Mouse (Mus musculus): ENCODE results near the gene Sfxn2. TPM values are rescaled to one million over a fixed set of nuclear protein-coding genes. Genes with fewer than 3 reads are reported as not detected.
"Not testable (repeated sequence)": the region's sequence is repeated elsewhere in the genome, so short reads cannot be mapped to it uniquely, and the experiment has no call there.

The Sfxn2 gene
- polyA plus RNA-seq, 1 experiment = 0.06 TPM

DNA sequence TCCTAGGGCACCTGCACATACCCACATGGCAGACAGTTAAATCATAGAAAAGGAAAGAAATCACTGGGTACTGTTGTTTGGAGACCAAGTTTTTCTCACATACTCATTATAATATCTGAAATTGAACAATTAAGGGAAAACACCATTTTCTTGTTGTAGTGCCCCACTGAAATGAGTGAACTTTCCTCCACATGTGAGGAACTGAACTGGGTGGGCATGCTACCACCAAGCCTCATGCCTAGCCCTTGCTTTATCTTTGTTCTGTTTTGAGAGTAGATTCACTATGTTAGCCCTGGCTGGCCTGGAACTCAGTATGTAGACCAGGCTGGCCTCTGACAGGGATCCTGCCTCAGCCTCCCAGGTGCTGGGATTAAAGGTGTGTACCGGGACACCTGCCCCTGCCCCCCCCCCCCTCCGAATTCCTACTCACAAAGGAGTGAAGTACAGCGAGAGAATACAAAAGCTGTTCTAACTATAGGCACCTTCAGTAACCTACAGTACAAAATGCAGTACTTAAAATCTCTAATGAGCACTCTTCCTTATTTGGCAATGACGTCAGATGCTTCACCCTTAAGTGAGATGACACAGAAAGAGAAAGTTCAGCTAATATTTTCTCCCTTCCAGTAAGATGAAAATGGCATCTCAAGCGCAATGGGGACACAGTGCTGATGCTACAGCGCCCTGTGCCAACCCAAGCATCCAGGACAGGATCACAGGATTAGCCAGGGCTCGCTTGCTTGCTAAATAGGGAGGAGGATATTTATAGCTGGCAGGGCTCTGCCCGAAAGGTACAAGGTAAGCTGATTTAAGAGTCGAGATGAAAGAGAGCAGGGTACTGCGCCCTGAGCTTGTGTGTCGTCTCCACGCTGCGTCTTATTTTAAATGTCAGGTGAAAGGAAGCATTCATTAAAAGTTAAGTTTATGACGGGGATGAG lies 10.3 kb upstream of the Sfxn2 start:
- no peaks in the 10 kb centered on the region for H3K27me3 ChIP-seq (ENCODE audit: control insufficient read depth)
- H3K36me3 ChIP-seq (ENCODE audit: control insufficient read depth) = no peaks in the 10 kb centered on the region
- no peak overlapping the region for H3K4me3 ChIP-seq (replicated peaks)
- TF ChIP-seq GATA1 (IDR thresholded peaks at IDR 0.05; ENCODE audit: low read length) (no peak), TAL1 (IDR thresholded peaks at IDR 0.05; ENCODE audit: low read length) (no peak)
- no peaks in the 10 kb centered on the region for H3K9me3 ChIP-seq (ENCODE audit: control insufficient read depth, low read length)
- H3K4me1 ChIP-seq (ENCODE audit: control insufficient read depth) = peaks cover 11% of the 10 kb centered on the region

- Histone ChIP-seq H3K36me3 (ENCODE audit: control insufficient read depth) (no peaks in the 10 kb centered on the region), H3K4me1 (ENCODE audit: control insufficient read depth) (peaks cover 10% of the 10 kb centered on the region), H3K4me3 (replicated peaks) (no peak overlapping the region), H3K9me3 (ENCODE audit: control insufficient read depth, low read length) (no peaks in the 10 kb centered on the region), H3K27me3 (ENCODE audit: control insufficient read depth) (no peaks in the 10 kb centered on the region)
- TF ChIP-seq TAL1 (IDR thresholded peaks at IDR 0.05; ENCODE audit: low read length) (no peak), GATA1 (IDR thresholded peaks at IDR 0.05; ENCODE audit: low read length) (no peak)
These were observed 9.6 kb upstream of the Sfxn2 start for GRCm38 (mm10) chr19:46563603-46564002.

GRCm38 (mm10) chr19:46564043-46564462 lies 9.1 kb upstream of the Sfxn2 start:
- TF ChIP-seq TAL1 (IDR thresholded peaks at IDR 0.05; ENCODE audit: low read length) (no peak), GATA1 (IDR thresholded peaks at IDR 0.05; ENCODE audit: low read length) (no peak)
- Histone ChIP-seq H3K4me1 (ENCODE audit: control insufficient read depth) (peaks cover 5% of the 10 kb centered on the region), H3K4me3 (replicated peaks) (no peak overlapping the region), H3K27me3 (ENCODE audit: control insufficient read depth) (no peaks in the 10 kb centered on the region), H3K36me3 (ENCODE audit: control insufficient read depth) (no peaks in the 10 kb centered on the region), H3K9me3 (ENCODE audit: control insufficient read depth, low read length) (no peaks in the 10 kb centered on the region)

DNA sequence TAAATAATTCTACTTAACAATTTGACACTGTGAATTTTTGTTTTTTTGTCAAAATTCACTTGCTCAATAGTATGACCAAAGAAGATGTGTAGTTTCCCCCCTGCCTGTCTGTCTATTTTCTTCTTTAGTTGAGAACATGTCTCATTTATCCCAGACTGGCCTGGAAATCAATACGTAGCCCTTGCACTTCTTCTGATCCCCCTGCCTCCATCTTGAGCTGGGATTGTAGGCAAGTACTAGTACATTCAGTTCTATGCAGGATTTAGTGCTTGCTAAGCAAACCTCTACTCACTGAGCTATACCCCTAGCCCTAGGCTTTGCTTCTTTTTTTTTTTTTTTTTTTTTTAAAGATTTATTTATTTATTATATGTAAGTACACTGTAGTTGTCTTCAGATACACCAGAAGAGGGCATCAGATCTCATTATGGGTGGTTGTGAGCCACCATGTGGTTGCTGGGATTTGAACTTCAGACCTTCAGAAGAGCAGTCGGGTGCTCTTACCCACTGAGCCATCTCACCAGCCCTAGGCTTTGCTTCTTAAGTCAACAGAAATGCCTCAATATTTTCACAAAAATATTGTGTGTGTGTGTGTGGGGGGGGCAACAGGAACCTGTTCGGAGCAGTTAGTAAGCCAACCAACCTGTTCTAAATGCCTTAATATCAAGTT lies 1.8 kb upstream of the Sfxn2 start:
- not testable (repeated sequence) for H3K9me3 ChIP-seq (ENCODE audit: control insufficient read depth, low read length); H3K4me3 ChIP-seq (replicated peaks); H3K27me3 ChIP-seq (ENCODE audit: control insufficient read depth); H3K36me3 ChIP-seq (ENCODE audit: control insufficient read depth)
- peaks cover 35% of the 10 kb centered on the region for H3K4me1 ChIP-seq (ENCODE audit: control insufficient read depth)

DNA sequence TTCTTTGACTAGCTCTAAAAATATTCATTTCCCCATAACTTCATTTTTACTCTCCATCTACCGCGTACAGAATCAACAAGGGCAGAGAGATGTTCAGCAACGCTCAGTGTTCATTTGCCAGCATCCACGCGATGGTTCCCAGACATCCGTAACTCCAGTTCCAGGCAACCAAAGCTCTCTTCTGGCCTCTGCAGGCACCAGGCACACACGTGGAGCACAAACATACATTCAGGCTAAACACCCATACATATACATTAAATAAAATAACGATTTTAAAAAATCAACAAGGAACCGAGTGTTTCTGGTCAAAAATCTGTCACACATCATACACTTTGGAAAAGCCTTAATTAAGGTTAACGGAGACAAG lies 1.3 kb upstream of the Sfxn2 start:
- no peaks in the 10 kb centered on the region for H3K9me3 ChIP-seq (ENCODE audit: control insufficient read depth, low read length)
- no peak for TF ChIP-seq TAL1 (IDR thresholded peaks at IDR 0.05; ENCODE audit: low read length)
- TF ChIP-seq GATA1 (IDR thresholded peaks at IDR 0.05; ENCODE audit: low read length) = no peak
- H3K36me3 ChIP-seq (ENCODE audit: control insufficient read depth) = no peaks in the 10 kb centered on the region
- no peaks in the 10 kb centered on the region; the same call in 1 of the 2 replicates for H3K27me3 ChIP-seq (ENCODE audit: control insufficient read depth)
- H3K4me3 ChIP-seq (replicated peaks) = peak overlapping the region; percentile 85
- H3K4me1 ChIP-seq (ENCODE audit: control insufficient read depth) = peaks cover 35% of the 10 kb centered on the region

GRCm38 (mm10) chr19:46572548-46572947 lies 617 bp upstream of the Sfxn2 start:
- Histone ChIP-seq H3K9me3 (ENCODE audit: control insufficient read depth, low read length) (no peaks in the 10 kb centered on the region), H3K4me3 (replicated peaks) (peak overlapping the region; percentile 85), H3K4me1 (ENCODE audit: control insufficient read depth) (peaks cover 35% of the 10 kb centered on the region), H3K27me3 (ENCODE audit: control insufficient read depth) (no peaks in the 10 kb centered on the region; the same call in 1 of the 2 replicates), H3K36me3 (ENCODE audit: control insufficient read depth) (no peaks in the 10 kb centered on the region)
- no peak for TF ChIP-seq TAL1 (IDR thresholded peaks at IDR 0.05; ENCODE audit: low read length)
- no peak for TF ChIP-seq GATA1 (IDR thresholded peaks at IDR 0.05; ENCODE audit: low read length)

DNA sequence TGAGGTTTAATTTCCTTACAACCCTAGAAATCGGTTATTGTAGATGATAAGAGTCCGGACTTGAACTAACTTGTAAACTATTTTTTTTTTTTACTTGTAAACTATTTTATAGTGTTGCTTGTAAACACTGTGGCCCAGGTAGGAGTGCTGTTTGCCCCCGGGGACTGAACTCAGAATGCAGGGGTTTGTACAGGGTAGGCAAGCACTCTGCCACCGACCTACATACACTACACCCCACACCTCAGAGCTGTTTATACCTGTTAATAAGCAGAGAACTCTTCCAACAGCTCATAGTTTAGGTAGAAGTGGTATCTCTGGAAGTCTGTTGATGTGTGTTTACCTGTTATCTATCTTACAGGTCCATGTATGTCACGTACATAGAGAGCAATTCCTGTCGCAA lies 825 bp downstream of the Sfxn2 start:
- peaks cover 39% of the 10 kb centered on the region for H3K4me1 ChIP-seq (ENCODE audit: control insufficient read depth)
- TF ChIP-seq GATA1 (IDR thresholded peaks at IDR 0.05; ENCODE audit: low read length) = no peak
- peaks cover 2% of the 10 kb centered on the region; the same call in 1 of the 2 replicates for H3K36me3 ChIP-seq (ENCODE audit: control insufficient read depth)
- peak overlapping the region; percentile 85 for H3K4me3 ChIP-seq (replicated peaks)
- H3K27me3 ChIP-seq (ENCODE audit: control insufficient read depth) = no peaks in the 10 kb centered on the region; the same call in 1 of the 2 replicates
- no peaks in the 10 kb centered on the region for H3K9me3 ChIP-seq (ENCODE audit: control insufficient read depth, low read length)

DNA sequence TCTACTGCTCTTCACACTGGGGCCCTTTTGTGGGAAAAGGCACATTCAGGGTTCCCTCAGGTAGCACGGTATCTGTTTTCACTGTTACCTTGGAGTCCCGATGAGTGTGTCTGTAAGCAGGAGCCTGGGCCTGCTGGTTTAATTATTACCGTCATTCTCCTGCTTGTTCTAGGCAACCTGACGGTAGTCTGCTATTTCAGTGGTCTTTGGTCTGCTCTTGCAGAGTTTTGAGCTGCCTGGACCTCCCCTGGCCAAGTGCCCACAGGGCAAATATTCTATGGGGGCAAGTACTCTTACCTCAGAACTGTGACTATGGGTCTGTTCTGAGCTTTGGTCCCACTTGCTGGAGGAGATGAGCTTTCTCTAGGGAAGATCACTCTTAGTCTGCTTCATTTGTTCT lies 2.0 kb downstream of the Sfxn2 start:
- Histone ChIP-seq H3K4me1 (ENCODE audit: control insufficient read depth) (peaks cover 39% of the 10 kb centered on the region), H3K9me3 (ENCODE audit: control insufficient read depth, low read length) (0 out of 2 replicates have a peak, but pooled peaks cover 3% of the 10 kb centered on the region), H3K4me3 (replicated peaks) (no peak overlapping the region)

GRCm38 (mm10) chr19:46587823-46588508 lies 14.8 kb downstream of the Sfxn2 start:
- Histone ChIP-seq H3K4me1 (ENCODE audit: control insufficient read depth) (peaks cover 2% of the 10 kb centered on the region; the same call in 1 of the 2 replicates), H3K27me3 (ENCODE audit: control insufficient read depth) (no peaks in the 10 kb centered on the region), H3K36me3 (ENCODE audit: control insufficient read depth) (peaks cover 29% of the 10 kb centered on the region), H3K9me3 (ENCODE audit: control insufficient read depth, low read length) (no peaks in the 10 kb centered on the region), H3K4me3 (replicated peaks) (no peak overlapping the region)
- TF ChIP-seq GATA1 (IDR thresholded peaks at IDR 0.05; ENCODE audit: low read length) (no peak), TAL1 (IDR thresholded peaks at IDR 0.05; ENCODE audit: low read length) (no peak)

More for the DNA sequence above, 2.0 kb downstream of the Sfxn2 start:
- TF ChIP-seq TAL1 (IDR thresholded peaks at IDR 0.05; ENCODE audit: low read length) = no peak
- no peak for TF ChIP-seq GATA1 (IDR thresholded peaks at IDR 0.05; ENCODE audit: low read length)
- Histone ChIP-seq H3K27me3 (ENCODE audit: control insufficient read depth) (no peaks in the 10 kb centered on the region; the same call in 1 of the 2 replicates), H3K36me3 (ENCODE audit: control insufficient read depth) (peaks cover 5% of the 10 kb centered on the region)
